24 mouse cellular contexts compared by ENCODE assay signal in genomic region chr9:72862955-72863354, GRCm38 (mm10). TPM values are rescaled to one million over a fixed set of nuclear protein-coding genes. Genes with fewer than 3 reads are reported as not detected.
"Had no signal": no experiment of that assay in that cellular context is flagged by ENCODE, and none has a peak within 500 bp of the region (broad histone marks: within the 10 kb centered on the region; RNA-seq: fewer than 3 reads in every experiment).

No protein-coding gene starts in this region.

- H3K27me3 ChIP-seq: limb, embryonic 12.5 days; limb, embryonic 15.5 days; midbrain, embryonic 13.5 days; neural tube, embryonic 13.5 days; stomach, embryonic 15.5 days had no signal

- H3K4me2 ChIP-seq: limb, embryonic 12.5 days; limb, embryonic 15.5 days; liver, embryonic 11.5 days; lung, embryonic 14.5 days; midbrain, embryonic 13.5 days; neural tube, embryonic 13.5 days; stomach, embryonic 15.5 days had no signal

- DNase-seq: kidney, adult 2 months; kidney, postnatal 25 days; liver, postnatal 0 days; lung, embryonic 14.5 days; retina, postnatal 1 day; right cerebral cortex, postnatal 25 days; spleen, adult 18-20 months; thymus, postnatal 25 days had no signal

- H3K27ac ChIP-seq: kidney, postnatal 0 days; limb, embryonic 12.5 days; limb, embryonic 15.5 days; liver, embryonic 14.5 days; macrophage; midbrain, embryonic 13.5 days; neural tube, embryonic 13.5 days; stomach, embryonic 15.5 days had no signal

- H3K4me1 ChIP-seq: limb, embryonic 15.5 days; midbrain, embryonic 13.5 days; stomach, embryonic 15.5 days had no signal

- H3K9ac ChIP-seq: limb, embryonic 12.5 days; limb, embryonic 15.5 days; liver, embryonic 14.5 days; liver, postnatal 0 days; lung, embryonic 14.5 days; midbrain, embryonic 13.5 days; neural tube, embryonic 13.5 days; stomach, embryonic 15.5 days had no signal

- H3K36me3 ChIP-seq: limb, embryonic 12.5 days; limb, embryonic 15.5 days; neural tube, embryonic 13.5 days; stomach, embryonic 15.5 days had no signal

- H3K4me3 ChIP-seq: limb, embryonic 12.5 days; limb, embryonic 15.5 days; midbrain, embryonic 13.5 days; myocyte; neural tube, embryonic 13.5 days; stomach, embryonic 15.5 days had no signal

- ATAC-seq: intestine, postnatal 0 days; liver, postnatal 0 days; lung, postnatal 0 days; midbrain, embryonic 13.5 days; midbrain, embryonic 16.5 days had no signal

- H3K9me3 ChIP-seq: limb, embryonic 12.5 days; limb, embryonic 15.5 days; midbrain, embryonic 13.5 days; neural tube, embryonic 13.5 days; stomach, embryonic 15.5 days had no signal

RNA-seq across cellular contexts. Expression of gene Prtg, which starts 56.3 kb away (rescaled TPM):
- total RNA-seq: megakaryocyte, adult 5-6 weeks; monocyte, adult 5-6 weeks; neutrophil, adult 5-6 weeks had no signal
- polyA plus RNA-seq: macrophage had no signal
